Mouse (Mus musculus) spleen, postnatal 14 days (tissue): ENCODE measurements at regions not wholly inside any gene's neighbourhood (a gene's known extent, or its start where the extent isn't known, plus 50 kb on each side); places are given as distances from the start of the nearest gene placed in this dataset.

Experiments used
- DNase-seq, 2 experiments: peaks; one replicate each; pipeline ENCODE4 v3.0.0; 2021 to 2022; ENCODE audit warnings: low spot score in 2 of 2

GRCm38 (mm10) chr2:173454741-173455140 is 67.6 kb upstream of the 1700021F07Rik start:
- peak in 1 of 2 experiments; percentile 3 for DNase-seq

- peak in 1 of 2 experiments; percentile 6 for DNase-seq
Measured at GRCm38 (mm10) chr2:173455216-173455615, 67.2 kb upstream of the 1700021F07Rik start.

- DNase-seq: peak; percentile 0 to 4
Measured at GRCm38 (mm10) chr2:173456083-173456482, 66.3 kb upstream of the 1700021F07Rik start.

GRCm38 (mm10) chr2:173456924-173457623 is 65.3 kb upstream of the 1700021F07Rik start:
- DNase-seq: peak; percentile 0 to 3

GRCm38 (mm10) chr2:173457624-173458320 is 64.6 kb upstream of the 1700021F07Rik start:
- DNase-seq: peak in 1 of 2 experiments; percentile 0

- DNase-seq: peak in 1 of 2 experiments; percentile 5
Measured at GRCm38 (mm10) chr2:173458861-173459260, 63.5 kb upstream of the 1700021F07Rik start.

- DNase-seq: no peak
Measured at GRCm38 (mm10) chr2:173463313-173463712, 59.1 kb upstream of the 1700021F07Rik start.

- DNase-seq: no peak
Measured at GRCm38 (mm10) chr2:173464562-173464961, 57.8 kb upstream of the 1700021F07Rik start.

GRCm38 (mm10) chr2:173465006-173465620 is 57.3 kb upstream of the 1700021F07Rik start:
- DNase-seq: no peak

GRCm38 (mm10) chr2:173468136-173468535 is 54.2 kb upstream of the 1700021F07Rik start:
- no peak for DNase-seq

- peak; percentile 41 to 52 for DNase-seq
Measured at GRCm38 (mm10) chr2:173469756-173470155, 52.6 kb upstream of the 1700021F07Rik start.
